Mouse (Mus musculus): ENCODE data around the gene Rsrc2.
A peak's percentile ranks its signal among the peaks of the same experiment; 100 is the strongest.

The Rsrc2 gene

GRCm38 (mm10) chr5:123696244-123696643, 53.0 kb downstream of the Rsrc2 start:
- no peak for DNase-seq (ENCODE audit: low spot score)

GRCm38 (mm10) chr5:123694468-123694867, 54.7 kb downstream of the Rsrc2 start:
- DNase-seq (ENCODE audit: low spot score), result no peak

- peak; percentile 71 for DNase-seq (ENCODE audit: low spot score)
Measured at GRCm38 (mm10) chr5:123684221-123685144, 64.7 kb downstream of the Rsrc2 start, which contains the start of gene Clip1. Gene Clip1 (minus strand): TSS chr5:123684618.

- DNase-seq (ENCODE audit: low spot score), result peak; percentile 61
Measured at GRCm38 (mm10) chr5:123683377-123684220, 65.6 kb downstream of the Rsrc2 start.

- DNase-seq (ENCODE audit: low spot score), result peak; percentile 69
Measured at GRCm38 (mm10) chr5:123683043-123683376, 66.2 kb downstream of the Rsrc2 start.

- no peak for DNase-seq (ENCODE audit: low spot score)
Measured at GRCm38 (mm10) chr5:123682372-123682771, 66.8 kb downstream of the Rsrc2 start.

- no peak for DNase-seq (ENCODE audit: low spot score)
Measured at GRCm38 (mm10) chr5:123679546-123680263, 69.5 kb downstream of the Rsrc2 start.

GRCm38 (mm10) chr5:123679106-123679505, 70.1 kb downstream of the Rsrc2 start:
- no peak for DNase-seq (ENCODE audit: low spot score)

All from embryo, embryonic 10.5 days (tissue).